Mouse (Mus musculus) testis, adult 2 months (tissue): ENCODE measurements around the gene Cfap97d1. TPM values are rescaled to one million over a fixed set of nuclear protein-coding genes. Genes with fewer than 3 reads are reported as not detected.

Source experiments
- H3K27ac ChIP-seq: fragments of 200-500 bp; 2 replicates; pipeline ENCODE4 v1.5.1; 2012; ENCODE audit warnings: low read depth, low read length; ENCODE audit not compliant: control insufficient read depth, insufficient read depth
- H3K27me3 ChIP-seq: fragments of 200-500 bp; 2 replicates; pipeline ENCODE4 v1.6.1; 2012; ENCODE audit warnings: mild to moderate bottlenecking, low read length, moderate library complexity; ENCODE audit not compliant: control insufficient read depth, insufficient read depth
- H3K36me3 ChIP-seq: fragments of 200-500 bp; 2 replicates; pipeline ENCODE4 v1.6.1; 2012; ENCODE audit warnings: mild to moderate bottlenecking, low read length; ENCODE audit not compliant: control insufficient read depth, insufficient read depth
- H3K4me1 ChIP-seq: fragments of 200-500 bp; 2 replicates; pipeline ENCODE4 v1.6.1; 2012; ENCODE audit warnings: low read length; ENCODE audit not compliant: control insufficient read depth, insufficient read depth
- H3K4me3 ChIP-seq: fragments of 200-500 bp; 2 replicates; pipeline ENCODE4 v1.5.1; 2012; ENCODE audit warnings: low read depth, mild to moderate bottlenecking, low read length, moderate library complexity, mixed read lengths; ENCODE audit not compliant: control insufficient read depth
- CTCF ChIP-seq: fragments of 200-500 bp; IDR thresholded peaks from 2 replicates; pipeline ENCODE4 v1.5.1; 2012; ENCODE audit warnings: low read depth, mild to moderate bottlenecking, inconsistent platforms, low read length, moderate library complexity; ENCODE audit not compliant: control insufficient read depth, insufficient read depth, insufficient replicate concordance
- POLR2A ChIP-seq: fragments of 200-500 bp; IDR thresholded peaks from 2 replicates; pipeline ENCODE4 v1.6.1; 2012; ENCODE audit warnings: low read depth, mild to moderate bottlenecking, inconsistent platforms, low read length, moderate library complexity; ENCODE audit not compliant: control insufficient read depth
- polyA plus RNA-seq: library from polyadenylated mRNA; depleted of rRNA; stranded (reverse); fragments of >200 nt; gene quantifications from 2 replicates; pipeline ENCODE4 v1.2.3, GENCODE M21; 2012

The Cfap97d1 gene
- polyA plus RNA-seq, 1 experiment = 94.1 TPM

GRCm38 (mm10) chr11:101952541-101953341 lies 31.3 kb upstream of the Cfap97d1 start:
- TF ChIP-seq CTCF (no peak), POLR2A (no peak)
- Histone ChIP-seq H3K4me1 (peaks cover 13% of the 10 kb centered on the region), H3K36me3 (no peaks in the 10 kb centered on the region), H3K4me3 (peak overlapping the region; percentile 77), H3K27ac (peak overlapping the region; percentile 12; the same call in 1 of the 2 replicates), H3K27me3 (no peaks in the 10 kb centered on the region)

- Histone ChIP-seq H3K4me1 (peaks cover 13% of the 10 kb centered on the region), H3K36me3 (no peaks in the 10 kb centered on the region), H3K27ac (no peak overlapping the region), H3K4me3 (no peak overlapping the region), H3K27me3 (no peaks in the 10 kb centered on the region)
- TF ChIP-seq CTCF (no peak), POLR2A (no peak)
These were observed 30.6 kb upstream of the Cfap97d1 start for GRCm38 (mm10) chr11:101953441-101953840.

DNA sequence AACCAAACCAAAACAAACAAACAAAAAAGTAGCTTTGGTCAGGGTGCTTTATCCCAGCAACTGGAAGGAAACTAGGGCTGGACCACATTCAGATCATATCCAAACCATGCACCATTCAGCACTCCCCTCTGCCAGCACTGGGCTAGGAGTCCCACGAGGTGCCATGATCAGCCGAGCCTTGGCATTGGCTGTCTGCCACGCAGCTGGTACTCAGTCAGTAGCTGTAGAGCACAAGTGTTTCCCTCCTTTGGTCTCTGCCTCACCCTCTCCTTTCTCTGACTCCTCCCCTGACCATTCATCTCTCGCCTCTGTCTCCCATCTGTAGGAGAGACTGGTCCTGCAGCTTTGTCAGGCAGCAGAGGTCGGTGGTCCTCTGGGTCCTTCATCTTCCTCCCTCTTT lies 26.6 kb upstream of the Cfap97d1 start:
- TF ChIP-seq POLR2A (no peak), CTCF (no peak)
- H3K4me3 ChIP-seq = no peak overlapping the region
- H3K27me3 ChIP-seq = no peaks in the 10 kb centered on the region
- H3K4me1 ChIP-seq = peaks cover 6% of the 10 kb centered on the region
- H3K36me3 ChIP-seq = no peaks in the 10 kb centered on the region
- no peak overlapping the region for H3K27ac ChIP-seq

- no peak for TF ChIP-seq CTCF
- no peak for TF ChIP-seq POLR2A
- Histone ChIP-seq H3K4me3 (peak overlapping the region; percentile 79), H3K4me1 (peaks cover 19% of the 10 kb centered on the region), H3K27ac (no peak overlapping the region), H3K27me3 (peaks cover 2% of the 10 kb centered on the region), H3K36me3 (no peaks in the 10 kb centered on the region)
These were observed 21.0 kb upstream of the Cfap97d1 start for GRCm38 (mm10) chr11:101963043-101963442.

DNA sequence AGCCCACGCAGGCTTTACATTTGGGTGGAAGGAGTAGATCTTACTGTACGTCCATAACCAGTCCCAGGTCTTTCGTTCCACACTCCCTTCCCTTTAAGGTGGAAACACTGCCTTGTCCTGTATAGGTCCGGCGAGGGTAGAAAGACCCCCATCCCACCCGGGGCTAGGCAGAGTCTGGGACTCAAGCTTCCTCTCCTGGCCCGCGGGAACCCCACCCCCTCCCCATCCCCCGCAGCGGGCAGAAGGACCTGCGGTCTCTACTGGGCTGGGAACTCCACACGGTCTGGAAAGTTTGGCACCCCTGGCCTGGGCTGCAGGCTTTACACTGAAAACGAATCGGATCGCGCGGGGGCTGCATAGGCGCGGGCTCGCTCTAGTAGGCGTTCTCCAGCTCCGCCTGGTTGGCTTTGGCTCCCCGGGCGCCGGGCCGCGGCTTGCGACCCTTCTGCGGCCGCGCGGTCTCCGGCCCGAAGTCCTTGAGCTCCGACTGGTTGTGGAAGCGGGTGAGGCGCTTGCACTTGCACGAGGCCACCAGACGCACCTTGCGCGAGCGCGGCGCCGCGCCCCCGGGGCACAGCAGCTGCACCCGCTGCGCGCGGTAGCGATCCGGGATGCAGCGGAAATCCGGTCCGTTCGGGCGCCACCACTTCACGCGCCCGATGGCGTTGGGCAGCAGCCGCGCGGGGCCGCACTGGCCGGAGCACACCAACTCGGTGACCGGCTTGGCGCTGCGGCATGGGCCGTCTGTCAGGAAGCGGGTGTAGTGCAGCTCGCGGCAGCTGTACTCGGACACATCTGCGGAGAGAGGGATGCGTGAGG lies 20.4 kb upstream of the Cfap97d1 start:
- no peak overlapping the region for H3K27ac ChIP-seq
- no peaks in the 10 kb centered on the region for H3K36me3 ChIP-seq
- peaks cover 2% of the 10 kb centered on the region for H3K27me3 ChIP-seq
- peaks cover 19% of the 10 kb centered on the region for H3K4me1 ChIP-seq
- H3K4me3 ChIP-seq = peak overlapping the region; percentile 79
- peak; percentile 43; the same call in 1 of the 2 replicates for TF ChIP-seq POLR2A
- TF ChIP-seq CTCF = no peak

DNA sequence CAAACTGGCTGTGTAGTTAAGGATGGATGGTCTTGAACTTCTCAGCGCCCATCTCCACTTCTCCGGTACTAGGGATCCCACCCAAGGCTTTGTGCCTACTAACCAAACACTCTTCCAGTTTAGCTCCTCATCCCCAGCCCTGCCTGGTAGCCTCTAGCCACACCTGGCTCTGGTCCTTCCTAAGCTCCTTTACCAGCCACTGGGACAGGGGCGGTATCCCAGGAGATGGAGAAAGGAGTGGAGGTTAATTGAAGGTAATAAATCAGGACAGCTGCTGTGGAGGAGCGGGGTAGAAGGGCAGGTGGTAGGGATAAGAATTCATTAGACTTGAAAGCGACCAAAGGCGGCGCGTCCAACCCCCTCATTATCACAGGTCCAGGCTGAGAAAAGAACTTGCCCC lies 19.4 kb upstream of the Cfap97d1 start:
- TF ChIP-seq POLR2A (no peak), CTCF (no peak)
- peaks cover 2% of the 10 kb centered on the region for H3K27me3 ChIP-seq
- peaks cover 19% of the 10 kb centered on the region for H3K4me1 ChIP-seq
- H3K4me3 ChIP-seq = peak overlapping the region; percentile 79
- no peak overlapping the region for H3K27ac ChIP-seq
- H3K36me3 ChIP-seq = no peaks in the 10 kb centered on the region

GRCm38 (mm10) chr11:101965553-101965952 lies 18.5 kb upstream of the Cfap97d1 start:
- Histone ChIP-seq H3K4me1 (peaks cover 19% of the 10 kb centered on the region), H3K27me3 (peaks cover 2% of the 10 kb centered on the region), H3K36me3 (no peaks in the 10 kb centered on the region), H3K4me3 (no peak overlapping the region), H3K27ac (no peak overlapping the region)
- TF ChIP-seq POLR2A (no peak), CTCF (no peak)
